Mouse (Mus musculus) cortical plate, adult 2 months (tissue): ENCODE measurements around the gene Frmd4b.

Experiments used
- CTCF ChIP-seq: fragments of 200-500 bp; IDR thresholded peaks from 2 replicates; pipeline ENCODE4 v1.5.1; 2011; ENCODE audit warnings: mild to moderate bottlenecking, control low read depth, low read length; ENCODE audit not compliant: insufficient read depth; ENCODE audit errors: extremely low read depth
- POLR2A ChIP-seq: fragments of 200-500 bp; IDR thresholded peaks from 2 replicates; pipeline ENCODE4 v1.6.1; 2011; ENCODE audit warnings: mild to moderate bottlenecking, low read length, control low read depth; ENCODE audit not compliant: insufficient read depth; ENCODE audit errors: extremely low read depth

- TF ChIP-seq CTCF: no peak
- TF ChIP-seq POLR2A: no peak
These were observed 277.0 kb downstream of the Frmd4b start for GRCm38 (mm10) chr6:97340211-97340791.
